Mouse (Mus musculus) MEL (cell line): Measurements from ENCODE around the gene Blcap. TPM values are rescaled to one million over a fixed set of nuclear protein-coding genes. Genes with fewer than 3 reads are reported as not detected.

Experiments used
- DNase-seq: peaks from one replicate; pipeline ENCODE4 v3.0.0; 2011; ENCODE audit warnings: low read depth, low spot score
- H3K27ac ChIP-seq: 2 replicates; pipeline ENCODE4 v1.5.1; 2012; ENCODE audit warnings: low read depth, mild to moderate bottlenecking, control low read depth, low read length, moderate library complexity; ENCODE audit not compliant: control insufficient read depth
- H3K27me3 ChIP-seq, 2 experiments: fragments of 150-350 bp in 1 of 2; sonication (generic) in 1 of 2; 2 replicates each; pipeline ENCODE4 v1.6.1; 2012; ENCODE audit warnings: low read length in 2 of 2, mild to moderate bottlenecking in 2 of 2, improper control_type of control experiment in 1 of 2, moderate library complexity in 1 of 2; ENCODE audit not compliant: insufficient read depth in 2 of 2, control insufficient read depth in 1 of 2
- H3K36me3 ChIP-seq, 2 experiments: 2 replicates each; pipeline ENCODE4 v1.6.1; 2012 to 2014; ENCODE audit warnings: low read length in 2 of 2, improper control_type of control experiment in 1 of 2, inconsistent platforms in 1 of 2, mild to moderate bottlenecking in 1 of 2; ENCODE audit not compliant: insufficient read depth in 2 of 2, control insufficient read depth in 1 of 2
- H3K4me1 ChIP-seq, 2 experiments: fragments of 150-350 bp in 1 of 2; sonication (generic) in 1 of 2; 2 replicates each; pipeline ENCODE4 v1.6.1; 2012; ENCODE audit warnings: low read length in 2 of 2, improper control_type of control experiment in 1 of 2, mild to moderate bottlenecking in 1 of 2; ENCODE audit not compliant: insufficient read depth in 2 of 2, control insufficient read depth in 1 of 2
- H3K4me3 ChIP-seq, 2 experiments: fragments of 150-350 bp in 1 of 2; sonication (generic) in 1 of 2; 2 replicates each; pipeline ENCODE4 v1.5.1; 2012; ENCODE audit warnings: low read depth in 2 of 2, low read length in 2 of 2, mild to moderate bottlenecking in 2 of 2, moderate library complexity in 2 of 2, control low read depth in 1 of 2, improper control_type of control experiment in 1 of 2; ENCODE audit not compliant: control insufficient read depth in 1 of 2, insufficient read depth in 1 of 2
- H3K79me2 ChIP-seq: 2 replicates; pipeline ENCODE4 v1.6.1; 2012; ENCODE audit warnings: mild to moderate bottlenecking, low read length, moderate library complexity; ENCODE audit not compliant: control insufficient read depth, poor library complexity, insufficient read depth
- H3K9ac ChIP-seq: 2 replicates; pipeline ENCODE4 v1.6.1; 2012; ENCODE audit warnings: low read depth, mild to moderate bottlenecking, control low read depth, low read length, moderate library complexity; ENCODE audit not compliant: control insufficient read depth, poor library complexity, severe bottlenecking
- H3K9me3 ChIP-seq: fragments of 150-350 bp; sonication (generic); replicated peaks from 2 replicates; pipeline ENCODE4 v1.6.1; 2012; ENCODE audit warnings: mild to moderate bottlenecking, low read length, improper control_type of control experiment, moderate library complexity; ENCODE audit not compliant: insufficient read depth
- CHD2 ChIP-seq: IDR thresholded peaks from 2 replicates; pipeline ENCODE4 v1.6.1; 2011; ENCODE audit warnings: low read length, improper control_type of control experiment
- E2F4 ChIP-seq: IDR thresholded peaks from 2 replicates; pipeline ENCODE4 v1.6.1; 2011; ENCODE audit warnings: low read depth, low read length, improper control_type of control experiment, borderline replicate concordance
- ELF1 ChIP-seq: IDR thresholded peaks from 2 replicates; pipeline ENCODE4 v1.6.1; 2014; ENCODE audit warnings: low read depth, mild to moderate bottlenecking, inconsistent platforms, low read length, improper control_type of control experiment, moderate library complexity
- EP300 ChIP-seq, 2 experiments: IDR thresholded peaks; 2 replicates each; pipeline ENCODE4 v1.6.1; 2011; ENCODE audit warnings: improper control_type of control experiment in 2 of 2, low read length in 2 of 2, low read depth in 1 of 2, mild to moderate bottlenecking in 1 of 2
- GATA1 ChIP-seq: IDR thresholded peaks from 2 replicates; pipeline ENCODE4 v1.6.1; 2011; ENCODE audit warnings: low read depth, low read length, improper control_type of control experiment
- HCFC1 ChIP-seq: IDR thresholded peaks from 2 replicates; pipeline ENCODE4 v1.6.1; 2012; ENCODE audit warnings: low read depth, mild to moderate bottlenecking, inconsistent platforms, low read length, improper control_type of control experiment, moderate library complexity
- JUND ChIP-seq: IDR thresholded peaks from 2 replicates; pipeline ENCODE4 v1.6.1; 2011; ENCODE audit warnings: low read depth, mild to moderate bottlenecking, improper control_type of control experiment, low read length
- KAT2A ChIP-seq: conservative IDR thresholded peaks from 2 replicates; pipeline ENCODE4 v1.6.1; 2012; ENCODE audit warnings: low read depth, low read length, improper control_type of control experiment, inconsistent platforms
- MAFK ChIP-seq: IDR thresholded peaks from 2 replicates; pipeline ENCODE4 v1.6.1; 2011; ENCODE audit warnings: low read depth, mild to moderate bottlenecking, low read length, improper control_type of control experiment, borderline replicate concordance
- MAX ChIP-seq: IDR thresholded peaks from 2 replicates; pipeline ENCODE4 v1.6.1; 2011; ENCODE audit warnings: low read length, improper control_type of control experiment
- MAZ ChIP-seq: IDR thresholded peaks from 2 replicates; pipeline ENCODE4 v1.6.1; 2012; ENCODE audit warnings: low read depth, mild to moderate bottlenecking, inconsistent platforms, low read length, improper control_type of control experiment
- MEF2A ChIP-seq: IDR thresholded peaks from 2 replicates; pipeline ENCODE4 v1.6.1; 2014; ENCODE audit warnings: low read depth, mild to moderate bottlenecking, inconsistent platforms, low read length, improper control_type of control experiment; ENCODE audit not compliant: poor library complexity, insufficient replicate concordance, severe bottlenecking; ENCODE audit errors: extremely low read depth
- MXI1 ChIP-seq: IDR thresholded peaks from 2 replicates; pipeline ENCODE4 v1.6.1; 2011; ENCODE audit warnings: mild to moderate bottlenecking, low read depth, low read length, improper control_type of control experiment
- MYC ChIP-seq: IDR thresholded peaks from 2 replicates; pipeline ENCODE4 v1.6.1; 2011; ENCODE audit warnings: low read depth, mild to moderate bottlenecking, low read length, improper control_type of control experiment, moderate library complexity
- NELFE ChIP-seq: IDR thresholded peaks from 2 replicates; pipeline ENCODE4 v1.6.1; 2011; ENCODE audit warnings: low read depth, low read length, improper control_type of control experiment
- NRF1 ChIP-seq: IDR thresholded peaks from 2 replicates; pipeline ENCODE4 v1.6.1; 2014; ENCODE audit warnings: low read depth, mild to moderate bottlenecking, inconsistent platforms, low read length, improper control_type of control experiment, moderate library complexity; ENCODE audit not compliant: poor library complexity, insufficient read depth, severe bottlenecking
- POLR2A ChIP-seq, 2 experiments: IDR thresholded peaks; 2 replicates each; pipeline ENCODE4 v1.6.1; 2011 to 2012; ENCODE audit warnings: low read length in 2 of 2, mild to moderate bottlenecking in 2 of 2, control low read depth in 1 of 2, improper control_type of control experiment in 1 of 2, low read depth in 1 of 2, moderate library complexity in 1 of 2; ENCODE audit not compliant: control insufficient read depth in 1 of 2, insufficient read depth in 1 of 2, poor library complexity in 1 of 2
- POLR2AphosphoS2 ChIP-seq: IDR thresholded peaks from 2 replicates; pipeline ENCODE4 v1.6.1; 2011; ENCODE audit warnings: low read length, improper control_type of control experiment
- POLR2AphosphoS5 ChIP-seq: IDR thresholded peaks from 2 replicates; pipeline ENCODE4 v1.6.1; 2012; ENCODE audit warnings: low read depth, borderline replicate concordance, mild to moderate bottlenecking, inconsistent platforms, low read length, moderate library complexity, mixed read lengths
- RAD21 ChIP-seq: IDR thresholded peaks from 2 replicates; pipeline ENCODE4 v1.6.1; 2011; ENCODE audit warnings: mild to moderate bottlenecking, low read depth, low read length, improper control_type of control experiment
- SIN3A ChIP-seq: IDR thresholded peaks from 2 replicates; pipeline ENCODE4 v1.6.1; 2012; ENCODE audit warnings: low read length, improper control_type of control experiment, inconsistent platforms
- SMC3 ChIP-seq: IDR thresholded peaks from 2 replicates; pipeline ENCODE4 v1.6.1; 2011; ENCODE audit warnings: low read depth, low read length, improper control_type of control experiment
- TBP ChIP-seq: IDR thresholded peaks from 2 replicates; pipeline ENCODE4 v1.8.0; 2011; ENCODE audit warnings: low read depth, low read length, improper control_type of control experiment
- TCF12 ChIP-seq: IDR thresholded peaks from 2 replicates; pipeline ENCODE4 v1.6.1; 2014; ENCODE audit warnings: low read depth, mild to moderate bottlenecking, inconsistent platforms, low read length, improper control_type of control experiment, moderate library complexity
- UBTF ChIP-seq: IDR thresholded peaks from 2 replicates; pipeline ENCODE4 v1.6.1; 2012; ENCODE audit warnings: low read depth, mild to moderate bottlenecking, inconsistent platforms, low read length, improper control_type of control experiment, moderate library complexity, borderline replicate concordance; ENCODE audit not compliant: insufficient read depth
- USF2 ChIP-seq, 2 experiments: IDR thresholded peaks; 2 replicates each; pipeline ENCODE4 v1.6.1; 2011 to 2012; ENCODE audit warnings: improper control_type of control experiment in 2 of 2, low read length in 2 of 2, borderline replicate concordance in 1 of 2, inconsistent platforms in 1 of 2, low read depth in 1 of 2, mild to moderate bottlenecking in 1 of 2; ENCODE audit not compliant: insufficient read depth in 1 of 2
- ZKSCAN1 ChIP-seq: IDR thresholded peaks from 2 replicates; pipeline ENCODE4 v1.6.1; 2012; ENCODE audit warnings: low read depth, mild to moderate bottlenecking, inconsistent platforms, low read length, improper control_type of control experiment, moderate library complexity
- ZMIZ1 ChIP-seq: IDR thresholded peaks from 2 replicates; pipeline ENCODE4 v1.6.1; 2012; ENCODE audit warnings: low read depth, mild to moderate bottlenecking, inconsistent platforms, low read length, improper control_type of control experiment, moderate library complexity
- ZNF384 ChIP-seq: IDR thresholded peaks from 2 replicates; pipeline ENCODE4 v1.6.1; 2012; ENCODE audit warnings: low read depth, mild to moderate bottlenecking, inconsistent platforms, low read length, improper control_type of control experiment
- polyA plus RNA-seq, 2 experiments: library from polyadenylated mRNA; stranded (reverse) in 1 of 2; unstranded in 1 of 2; fragments of >175 nt in 1 of 2; fragments of >200 nt in 1 of 2; gene quantifications; 2 replicates each; pipeline versions ENCODE4 v1.2.1 to v1.2.4; 2012; ENCODE audit warnings: low replicate concordance in 2 of 2, low read depth in 1 of 2; ENCODE audit not compliant: insufficient read length in 2 of 2, insufficient read depth in 1 of 2, missing spikeins in 1 of 2
- total RNA-seq: library from RNA; depleted of rRNA; stranded (reverse); fragments of 300-350 nt; gene quantifications from 2 replicates; pipeline ENCODE4 v1.2.3, GENCODE M21; 2012

The Blcap gene
- total and polyA plus RNA-seq, 3 experiments, result 11.6 to 19.1 TPM; not detected in 1

DNA sequence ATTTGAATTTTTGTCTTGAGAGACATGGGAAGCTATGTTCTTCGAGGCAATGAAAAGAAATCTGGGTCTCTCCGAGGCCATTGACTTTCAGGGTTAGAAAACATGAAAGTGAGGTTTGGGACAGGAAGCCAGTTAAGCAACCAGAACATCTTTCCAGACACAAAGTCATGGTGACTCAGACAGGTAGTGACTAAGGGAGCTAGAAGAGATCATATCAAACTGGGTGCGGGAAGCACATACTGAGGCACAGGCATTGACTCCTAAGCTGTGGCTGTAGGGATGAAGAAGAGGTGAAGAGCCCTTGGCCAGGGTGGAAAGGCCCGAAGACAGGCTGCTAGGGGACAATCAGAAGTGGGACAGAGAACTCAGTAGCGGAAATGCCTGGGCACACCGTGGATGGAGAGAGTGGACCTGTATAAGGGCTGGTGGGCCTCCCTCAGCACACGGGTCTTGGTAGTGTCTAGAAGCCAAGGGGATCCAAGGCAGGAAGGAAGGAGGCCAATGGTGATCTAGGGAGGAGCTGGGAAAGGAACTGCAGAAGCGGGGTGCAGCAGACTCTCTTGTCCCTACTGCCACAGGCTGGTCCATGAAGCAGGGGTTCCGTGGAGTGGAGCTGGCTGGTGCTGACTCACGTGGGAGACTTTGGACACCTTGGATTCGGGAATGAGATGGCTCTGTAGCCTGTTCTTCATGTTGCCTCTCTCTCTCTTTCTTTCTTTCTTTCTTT is 3.7 kb downstream of the Blcap start (continued):
- TF ChIP-seq CHD2 (no peak), E2F4 (no peak), GATA1 (0 out of 2 replicates have a peak, but pooled peaks have one; percentile 9), TCF12 (peak; percentile 74), HCFC1 (peak; percentile 89), MEF2A (0 out of 2 replicates have a peak, but pooled peaks have one; percentile 42), POLR2AphosphoS5 (no peak), SIN3A (peak; percentile 91), EP300 (IDR thresholded peaks at IDR 0.05; ENCODE audit: low read depth in 1 of 2, low read length in 2 of 2) (peak; percentile 9 to 21; a peak in 1 of 4 replicates), ZMIZ1 (no peak), POLR2A (IDR thresholded peaks at IDR 0.05; ENCODE audit: control insufficient read depth in 1 of 2, insufficient read depth in 1 of 2, low read depth in 1 of 2, low read length in 2 of 2, poor library complexity in 1 of 2) (peak; percentile 17 to 75; a peak in 2 of 4 replicates), MYC (peak; percentile 83), MAX (peak; percentile 86), ZNF384 (0 out of 2 replicates have a peak, but pooled peaks have one; percentile 5), MAFK (0 out of 2 replicates have a peak, but pooled peaks have one; percentile 10), ZKSCAN1 (no peak), MXI1 (peak; percentile 93), NELFE (peak; percentile 65), KAT2A (peak; percentile 65; the same call in 1 of the 2 replicates), SMC3 (no peak)

DNA sequence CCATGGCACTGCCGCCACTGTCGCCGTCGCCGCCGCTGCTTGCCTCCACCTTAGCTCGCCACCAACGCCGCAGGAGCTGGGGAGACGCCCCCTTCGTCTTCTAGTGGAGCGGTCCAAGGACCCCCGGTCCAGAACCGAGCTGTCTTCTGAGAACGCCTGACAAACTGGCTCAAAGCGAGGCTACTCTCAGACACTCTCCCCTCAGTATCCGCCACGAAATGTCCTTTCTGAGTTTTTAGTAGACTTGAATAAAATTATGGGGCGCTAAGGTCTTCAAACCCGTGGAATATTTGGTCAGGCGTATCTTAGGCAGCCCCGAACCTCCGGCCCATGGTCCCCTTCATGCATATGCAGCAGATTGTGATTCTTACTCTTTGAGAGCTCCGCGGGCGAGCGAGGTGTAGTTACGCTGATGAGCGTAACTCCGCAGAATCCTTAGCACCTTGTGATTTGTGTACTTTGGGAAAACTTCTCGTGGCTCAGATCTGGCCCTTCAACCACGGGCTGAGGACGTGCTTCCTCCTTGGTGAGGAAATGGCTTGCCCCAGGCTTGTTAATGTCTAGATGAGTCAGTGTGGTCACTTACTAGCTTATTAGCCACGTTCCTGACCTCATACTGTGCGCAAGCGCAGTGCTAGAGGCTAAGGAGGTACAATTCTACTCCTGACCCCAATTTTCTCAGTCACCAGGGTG is 4.7 kb downstream of the Blcap start:
- H3K27me3 ChIP-seq, result no peaks in the 10 kb centered on the region
- H3K4me3 ChIP-seq, result peak overlapping the region; percentile 70 to 87
- H3K36me3 ChIP-seq, result peaks cover 0 to 17% of the 10 kb centered on the region in 2 experiments; a peak in 2 of 4 replicates
- DNase-seq, result peak; percentile 93
- peak overlapping the region; percentile 95 for H3K27ac ChIP-seq
- peaks cover 0 to 19% of the 10 kb centered on the region in 2 experiments; a peak in 3 of 4 replicates for H3K4me1 ChIP-seq
- peaks cover 24% of the 10 kb centered on the region for H3K79me2 ChIP-seq
- H3K9me3 ChIP-seq, result no peaks in the 10 kb centered on the region
- peak overlapping the region; percentile 81 for H3K9ac ChIP-seq
- TF ChIP-seq JUND (no peak), NELFE (peak; percentile 97), POLR2A (IDR thresholded peaks at IDR 0.05; ENCODE audit: control insufficient read depth in 1 of 2, insufficient read depth in 1 of 2, low read depth in 1 of 2, low read length in 2 of 2, poor library complexity in 1 of 2) (peak; percentile 95 to 99), ZMIZ1 (peak; percentile 83), MYC (peak; percentile 91), MAFK (no peak), POLR2AphosphoS2 (peak; percentile 94), ELF1 (no peak), SIN3A (peak; percentile 94), MAZ (peak; percentile 14; the same call in 1 of the 2 replicates), USF2 (IDR thresholded peaks at IDR 0.05; ENCODE audit: borderline replicate concordance in 1 of 2, insufficient read depth in 1 of 2, low read depth in 1 of 2, low read length in 2 of 2) (no peak), TBP (peak; percentile 77; the same call in 1 of the 2 replicates), ZKSCAN1 (no peak), TCF12 (no peak), UBTF (no peak), EP300 (IDR thresholded peaks at IDR 0.05; ENCODE audit: low read depth in 1 of 2, low read length in 2 of 2) (no peak), NRF1 (peak; percentile 80), RAD21 (no peak), CHD2 (no peak), MAX (peak; percentile 100), E2F4 (no peak), HCFC1 (peak; percentile 91), MXI1 (peak; percentile 89)
